Mouse (Mus musculus) MEL (cell line): Measurements from ENCODE around the gene Eef1akmt2.

Source experiments
- CTCF ChIP-seq, 3 experiments: IDR thresholded peaks in 2 of 3; conservative IDR thresholded peaks in 1 of 3; 2 replicates each; pipeline ENCODE4 v1.5.1; 2011 to 2012; ENCODE audit warnings: low read length in 3 of 3, low read depth in 2 of 3, mild to moderate bottlenecking in 2 of 3, improper control_type of control experiment in 1 of 3, inconsistent platforms in 1 of 3, mixed read lengths in 1 of 3, moderate library complexity in 1 of 3; ENCODE audit not compliant: control insufficient read depth in 1 of 3, insufficient read depth in 1 of 3, poor library complexity in 1 of 3, severe bottlenecking in 1 of 3
- KAT2A ChIP-seq: conservative IDR thresholded peaks from 2 replicates; pipeline ENCODE4 v1.6.1; 2012; ENCODE audit warnings: low read depth, low read length, improper control_type of control experiment, inconsistent platforms

GRCm38 (mm10) chr7:132852173-132852844 lies at the start of gene Eef1akmt2:
- TF ChIP-seq CTCF (IDR thresholded peaks at IDR 0.05 in 2 of 3, conservative IDR thresholded peaks at IDR 0.05 in 1 of 3; ENCODE audit: control insufficient read depth in 1 of 3, insufficient read depth in 1 of 3, low read depth in 2 of 3, low read length in 3 of 3, poor library complexity in 1 of 3, severe bottlenecking in 1 of 3) = peak in 1 of 3 experiments; percentile 41; a peak in 2 of 6 replicates
- peak; percentile 49 for TF ChIP-seq KAT2A
